Mouse (Mus musculus): ENCODE data around the gene Ablim2. TPM values are rescaled to one million over a fixed set of nuclear protein-coding genes. Genes with fewer than 3 reads are reported as not detected.

Gene Ablim2
- polyA plus RNA-seq, 1 experiment: 4.5 TPM

- TF ChIP-seq CTCF (IDR thresholded peaks at IDR 0.05; ENCODE audit: borderline replicate concordance, control insufficient read depth, extremely low read depth, insufficient read depth, low read length, poor library complexity): peak; percentile 73; the same call in 1 of the 2 replicates
- TF ChIP-seq POLR2A (IDR thresholded peaks at IDR 0.05; ENCODE audit: control insufficient read depth, extremely low read depth, insufficient read depth, low read length, poor library complexity): no peak
- H3K27ac ChIP-seq (ENCODE audit: control insufficient read depth, insufficient read depth, low read length): no peak overlapping the region
- H3K4me1 ChIP-seq (replicated peaks; ENCODE audit: control insufficient read depth, insufficient read depth, low read length): peaks cover 5% of the 10 kb centered on the region; the same call in 1 of the 2 replicates
- DNase-seq: peak; percentile 72
- H3K27me3 ChIP-seq (ENCODE audit: control insufficient read depth, insufficient read depth, low read length): no peaks in the 10 kb centered on the region; the same call in 1 of the 2 replicates
- no peak overlapping the region for H3K4me3 ChIP-seq (ENCODE audit: control insufficient read depth, insufficient read depth, low read length)
- H3K36me3 ChIP-seq (ENCODE audit: control insufficient read depth, insufficient read depth, low read length): no peaks in the 10 kb centered on the region
- 63% methylated on average over 8 of the region's 8 CpGs for WGBS
Observed at GRCm38 (mm10) chr5:35870408-35871012, 112.8 kb downstream of the Ablim2 start.

GRCm38 (mm10) chr5:35873382-35873781 is 115.7 kb downstream of the Ablim2 start:
- WGBS: 75% methylated on average over 4 of the region's 4 CpGs
- Histone ChIP-seq H3K4me1 (replicated peaks; ENCODE audit: control insufficient read depth, insufficient read depth, low read length) (peaks cover 14% of the 10 kb centered on the region), H3K27ac (ENCODE audit: control insufficient read depth, insufficient read depth, low read length) (no peak overlapping the region), H3K27me3 (ENCODE audit: control insufficient read depth, insufficient read depth, low read length) (no peaks in the 10 kb centered on the region), H3K4me3 (ENCODE audit: control insufficient read depth, insufficient read depth, low read length) (no peak overlapping the region), H3K36me3 (ENCODE audit: control insufficient read depth, insufficient read depth, low read length) (no peaks in the 10 kb centered on the region)
- TF ChIP-seq CTCF (IDR thresholded peaks at IDR 0.05; ENCODE audit: borderline replicate concordance, control insufficient read depth, extremely low read depth, insufficient read depth, low read length, poor library complexity): no peak
- TF ChIP-seq POLR2A (IDR thresholded peaks at IDR 0.05; ENCODE audit: control insufficient read depth, extremely low read depth, insufficient read depth, low read length, poor library complexity): no peak
- DNase-seq: no peak

- TF ChIP-seq POLR2A (IDR thresholded peaks at IDR 0.05; ENCODE audit: control insufficient read depth, extremely low read depth, insufficient read depth, low read length, poor library complexity) (no peak), CTCF (IDR thresholded peaks at IDR 0.05; ENCODE audit: borderline replicate concordance, control insufficient read depth, extremely low read depth, insufficient read depth, low read length, poor library complexity) (no peak)
- H3K4me3 ChIP-seq (ENCODE audit: control insufficient read depth, insufficient read depth, low read length): no peak overlapping the region
- WGBS: 97% methylated on average over 5 of the region's 5 CpGs
- no peak for DNase-seq
- H3K27ac ChIP-seq (ENCODE audit: control insufficient read depth, insufficient read depth, low read length): no peak overlapping the region
- H3K36me3 ChIP-seq (ENCODE audit: control insufficient read depth, insufficient read depth, low read length): no peaks in the 10 kb centered on the region
- H3K27me3 ChIP-seq (ENCODE audit: control insufficient read depth, insufficient read depth, low read length): no peaks in the 10 kb centered on the region
- peaks cover 17% of the 10 kb centered on the region for H3K4me1 ChIP-seq (replicated peaks; ENCODE audit: control insufficient read depth, insufficient read depth, low read length)
Observed at GRCm38 (mm10) chr5:35876236-35876635, 118.6 kb downstream of the Ablim2 start.

- TF ChIP-seq CTCF (IDR thresholded peaks at IDR 0.05; ENCODE audit: borderline replicate concordance, control insufficient read depth, extremely low read depth, insufficient read depth, low read length, poor library complexity): no peak
- TF ChIP-seq POLR2A (IDR thresholded peaks at IDR 0.05; ENCODE audit: control insufficient read depth, extremely low read depth, insufficient read depth, low read length, poor library complexity): no peak
- WGBS: 98% methylated on average over 8 of the region's 8 CpGs
- H3K4me3 ChIP-seq (ENCODE audit: control insufficient read depth, insufficient read depth, low read length): no peak overlapping the region
- H3K36me3 ChIP-seq (ENCODE audit: control insufficient read depth, insufficient read depth, low read length): no peaks in the 10 kb centered on the region
- no peaks in the 10 kb centered on the region for H3K27me3 ChIP-seq (ENCODE audit: control insufficient read depth, insufficient read depth, low read length)
- peaks cover 11% of the 10 kb centered on the region for H3K4me1 ChIP-seq (replicated peaks; ENCODE audit: control insufficient read depth, insufficient read depth, low read length)
- DNase-seq: no peak
- H3K27ac ChIP-seq (ENCODE audit: control insufficient read depth, insufficient read depth, low read length): no peak overlapping the region
Observed at GRCm38 (mm10) chr5:35879199-35879598, 121.5 kb downstream of the Ablim2 start.

- DNase-seq: no peak
Observed at GRCm38 (mm10) chr5:35882391-35882790, 124.7 kb downstream of the Ablim2 start.

GRCm38 (mm10) chr5:35884262-35884661 is 126.6 kb downstream of the Ablim2 start:
- WGBS: 55% methylated on average over 11 of the region's 11 CpGs
- no peak overlapping the region for H3K27ac ChIP-seq (ENCODE audit: control insufficient read depth, insufficient read depth, low read length)
- no peak overlapping the region for H3K4me3 ChIP-seq (ENCODE audit: control insufficient read depth, insufficient read depth, low read length)
- no peaks in the 10 kb centered on the region for H3K27me3 ChIP-seq (ENCODE audit: control insufficient read depth, insufficient read depth, low read length)
- TF ChIP-seq POLR2A (IDR thresholded peaks at IDR 0.05; ENCODE audit: control insufficient read depth, extremely low read depth, insufficient read depth, low read length, poor library complexity) (no peak), CTCF (IDR thresholded peaks at IDR 0.05; ENCODE audit: borderline replicate concordance, control insufficient read depth, extremely low read depth, insufficient read depth, low read length, poor library complexity) (peak; percentile 6; the same call in 1 of the 2 replicates)
- DNase-seq: peak; percentile 36
- no peaks in the 10 kb centered on the region for H3K36me3 ChIP-seq (ENCODE audit: control insufficient read depth, insufficient read depth, low read length)
- no peaks in the 10 kb centered on the region; the same call in 1 of the 2 replicates for H3K4me1 ChIP-seq (replicated peaks; ENCODE audit: control insufficient read depth, insufficient read depth, low read length)

More at GRCm38 (mm10) chr5:35882391-35882790, 124.7 kb downstream of the Ablim2 start:
- Histone ChIP-seq H3K36me3 (ENCODE audit: control insufficient read depth, insufficient read depth, low read length) (no peaks in the 10 kb centered on the region), H3K4me1 (replicated peaks; ENCODE audit: control insufficient read depth, insufficient read depth, low read length) (peaks cover 11% of the 10 kb centered on the region), H3K27ac (ENCODE audit: control insufficient read depth, insufficient read depth, low read length) (no peak overlapping the region), H3K27me3 (ENCODE audit: control insufficient read depth, insufficient read depth, low read length) (no peaks in the 10 kb centered on the region), H3K4me3 (ENCODE audit: control insufficient read depth, insufficient read depth, low read length) (no peak overlapping the region)
- no peak for TF ChIP-seq POLR2A (IDR thresholded peaks at IDR 0.05; ENCODE audit: control insufficient read depth, extremely low read depth, insufficient read depth, low read length, poor library complexity)
- WGBS: 85% methylated on average over 9 of the region's 9 CpGs

- no peak overlapping the region for H3K4me3 ChIP-seq (ENCODE audit: control insufficient read depth, insufficient read depth, low read length)
- TF ChIP-seq POLR2A (IDR thresholded peaks at IDR 0.05; ENCODE audit: control insufficient read depth, extremely low read depth, insufficient read depth, low read length, poor library complexity) (no peak), CTCF (IDR thresholded peaks at IDR 0.05; ENCODE audit: borderline replicate concordance, control insufficient read depth, extremely low read depth, insufficient read depth, low read length, poor library complexity) (no peak)
- no peak for DNase-seq
- no peaks in the 10 kb centered on the region; the same call in 1 of the 2 replicates for H3K4me1 ChIP-seq (replicated peaks; ENCODE audit: control insufficient read depth, insufficient read depth, low read length)
- 89% methylated on average over 5 of the region's 5 CpGs for WGBS
- H3K36me3 ChIP-seq (ENCODE audit: control insufficient read depth, insufficient read depth, low read length): no peaks in the 10 kb centered on the region
- H3K27me3 ChIP-seq (ENCODE audit: control insufficient read depth, insufficient read depth, low read length): no peaks in the 10 kb centered on the region
- H3K27ac ChIP-seq (ENCODE audit: control insufficient read depth, insufficient read depth, low read length): no peak overlapping the region
Observed at GRCm38 (mm10) chr5:35884689-35885088, 127.0 kb downstream of the Ablim2 start.
